Mouse (Mus musculus) CH12.LX (cell line): ENCODE results near the gene Cth. TPM values are rescaled to one million over a fixed set of nuclear protein-coding genes. Genes with fewer than 3 reads are reported as not detected.

ENCODE experiments used
- DNase-seq: peaks from one replicate; pipeline ENCODE4 v3.0.0-alpha.2; 2013; ENCODE audit errors: extremely low read depth
- H3K27ac ChIP-seq: 2 replicates; pipeline ENCODE4 v1.5.1; 2012; ENCODE audit warnings: low read depth, mild to moderate bottlenecking, control low read depth, moderate library complexity; ENCODE audit not compliant: insufficient read depth
- H3K27me3 ChIP-seq: replicated peaks from 2 replicates; pipeline ENCODE3; 2012; ENCODE audit warnings: inconsistent platforms
- H3K36me3 ChIP-seq, 2 experiments: replicated peaks in 1 of 2; 2 replicates each; pipeline versions ENCODE3 to v1.6.1; 2012; ENCODE audit warnings: inconsistent platforms in 1 of 2, low read length in 1 of 2, mild to moderate bottlenecking in 1 of 2, mixed read lengths in 1 of 2, moderate library complexity in 1 of 2; ENCODE audit not compliant: control insufficient read depth in 1 of 2, insufficient read depth in 1 of 2
- H3K4me1 ChIP-seq, 2 experiments: 2 replicates each; pipeline ENCODE4 v1.6.1; 2012; ENCODE audit warnings: inconsistent platforms in 1 of 2, moderate library complexity in 1 of 2; ENCODE audit not compliant: insufficient read depth in 2 of 2, control insufficient read depth in 1 of 2
- H3K4me2 ChIP-seq: 2 replicates; pipeline ENCODE4 v1.6.1; 2012; ENCODE audit warnings: low read depth, mild to moderate bottlenecking, control low read depth; ENCODE audit not compliant: poor library complexity, insufficient read depth, severe bottlenecking
- H3K4me3 ChIP-seq, 3 experiments: fragments of 150-350 bp in 1 of 3; sonication (generic) in 1 of 3; replicated peaks in 1 of 3; 2 replicates each; pipeline versions ENCODE3 to v1.5.1; 2011 to 2012; ENCODE audit warnings: low read depth in 2 of 3, low read length in 2 of 3, mild to moderate bottlenecking in 2 of 3, moderate library complexity in 2 of 3, control low read depth in 1 of 3, improper control_type of control experiment in 1 of 3, inconsistent platforms in 1 of 3, mixed read lengths in 1 of 3; ENCODE audit not compliant: poor library complexity in 1 of 3
- H3K79me2 ChIP-seq: replicated peaks from 2 replicates; pipeline ENCODE4 v1.6.1; 2012; ENCODE audit warnings: mild to moderate bottlenecking, moderate library complexity; ENCODE audit not compliant: control insufficient read depth, poor library complexity, insufficient read depth, severe bottlenecking; ENCODE audit errors: extremely low read depth
- H3K9ac ChIP-seq: 2 replicates; pipeline ENCODE4 v1.6.1; 2012; ENCODE audit warnings: low read depth, mild to moderate bottlenecking, control low read depth, moderate library complexity; ENCODE audit not compliant: insufficient read depth
- H3K9me3 ChIP-seq: replicated peaks from 2 replicates; pipeline ENCODE3; 2012; ENCODE audit warnings: low read length, inconsistent platforms, mixed read lengths
- BHLHE40 ChIP-seq: IDR thresholded peaks from 2 replicates; pipeline ENCODE4 v1.6.1; 2011; ENCODE audit warnings: mild to moderate bottlenecking, low read depth, low read length, improper control_type of control experiment
- CHD1 ChIP-seq: IDR thresholded peaks from 2 replicates; pipeline ENCODE4 v1.6.1; 2012; ENCODE audit warnings: low read depth, low read length, improper control_type of control experiment, inconsistent platforms
- CTCF ChIP-seq, 2 experiments: IDR thresholded peaks in 1 of 2; conservative IDR thresholded peaks in 1 of 2; 2 replicates each; pipeline ENCODE4 v1.5.1; 2011 to 2012; ENCODE audit warnings: low read depth in 2 of 2, low read length in 2 of 2, improper control_type of control experiment in 1 of 2, inconsistent platforms in 1 of 2, mild to moderate bottlenecking in 1 of 2, moderate library complexity in 1 of 2
- E2F4 ChIP-seq: IDR thresholded peaks from 2 replicates; pipeline ENCODE4 v1.6.1; 2011; ENCODE audit warnings: low read depth, low read length, improper control_type of control experiment; ENCODE audit not compliant: insufficient replicate concordance
- EP300 ChIP-seq: IDR thresholded peaks from 2 replicates; pipeline ENCODE4 v1.6.1; 2011; ENCODE audit warnings: low read length, improper control_type of control experiment
- ETS1 ChIP-seq: conservative IDR thresholded peaks from 2 replicates; pipeline ENCODE4 v1.6.1; 2012; ENCODE audit warnings: low read depth, mild to moderate bottlenecking, inconsistent platforms, low read length, improper control_type of control experiment, moderate library complexity
- GABPA ChIP-seq: IDR thresholded peaks from 2 replicates; pipeline ENCODE4 v1.6.1; 2012; ENCODE audit warnings: low read depth, low read length, improper control_type of control experiment, inconsistent platforms; ENCODE audit not compliant: insufficient replicate concordance
- IRF4 ChIP-seq: IDR thresholded peaks from 2 replicates; pipeline ENCODE4 v1.6.1; 2014; ENCODE audit warnings: low read depth, mild to moderate bottlenecking, inconsistent platforms, low read length, improper control_type of control experiment
- JUN ChIP-seq: IDR thresholded peaks from 2 replicates; pipeline ENCODE4 v1.6.1; 2011; ENCODE audit warnings: low read depth, mild to moderate bottlenecking, low read length, improper control_type of control experiment, moderate library complexity; ENCODE audit not compliant: insufficient read depth
- JUND ChIP-seq: conservative IDR thresholded peaks from 2 replicates; pipeline ENCODE4 v1.6.1; 2011; ENCODE audit warnings: low read depth, low read length, improper control_type of control experiment
- MAFK ChIP-seq: IDR thresholded peaks from 2 replicates; pipeline ENCODE4 v1.6.1; 2011; ENCODE audit warnings: low read length, improper control_type of control experiment; ENCODE audit not compliant: insufficient replicate concordance
- MAX ChIP-seq: IDR thresholded peaks from 2 replicates; pipeline ENCODE4 v1.6.1; 2011; ENCODE audit warnings: low read length, improper control_type of control experiment
- MAZ ChIP-seq: IDR thresholded peaks from 2 replicates; pipeline ENCODE4 v1.6.1; 2012; ENCODE audit warnings: low read depth, mild to moderate bottlenecking, inconsistent platforms, low read length, improper control_type of control experiment, moderate library complexity
- MEF2A ChIP-seq: IDR thresholded peaks from 2 replicates; pipeline ENCODE4 v1.6.1; 2014; ENCODE audit warnings: low read depth, mild to moderate bottlenecking, inconsistent platforms, low read length, improper control_type of control experiment, borderline replicate concordance
- MXI1 ChIP-seq: IDR thresholded peaks from 2 replicates; pipeline ENCODE4 v1.6.1; 2011; ENCODE audit warnings: mild to moderate bottlenecking, low read depth, low read length, improper control_type of control experiment
- MYC ChIP-seq: IDR thresholded peaks from 2 replicates; pipeline ENCODE4 v1.6.1; 2011; ENCODE audit warnings: low read depth, mild to moderate bottlenecking, improper control_type of control experiment, low read length
- NRF1 ChIP-seq: IDR thresholded peaks from 2 replicates; pipeline ENCODE4 v1.6.1; 2014; ENCODE audit warnings: low read depth, mild to moderate bottlenecking, inconsistent platforms, low read length, improper control_type of control experiment, moderate library complexity
- RAD21 ChIP-seq: IDR thresholded peaks from 2 replicates; pipeline ENCODE4 v1.6.1; 2011; ENCODE audit warnings: low read depth, mild to moderate bottlenecking, low read length, improper control_type of control experiment, moderate library complexity
- RCOR1 ChIP-seq: conservative IDR thresholded peaks from 2 replicates; pipeline ENCODE4 v1.6.1; 2012; ENCODE audit warnings: low read depth, mild to moderate bottlenecking, inconsistent platforms, low read length, improper control_type of control experiment
- SIN3A ChIP-seq: IDR thresholded peaks from 2 replicates; pipeline ENCODE4 v1.6.1; 2012; ENCODE audit warnings: low read length, improper control_type of control experiment, inconsistent platforms
- SMC3 ChIP-seq: IDR thresholded peaks from 2 replicates; pipeline ENCODE4 v1.6.1; 2011; ENCODE audit warnings: low read depth, low read length, improper control_type of control experiment
- TCF12 ChIP-seq: IDR thresholded peaks from 2 replicates; pipeline ENCODE4 v1.6.1; 2014; ENCODE audit warnings: low read depth, mild to moderate bottlenecking, inconsistent platforms, low read length, improper control_type of control experiment
- UBTF ChIP-seq: IDR thresholded peaks from 2 replicates; pipeline ENCODE4 v1.6.1; 2012; ENCODE audit warnings: low read depth, mild to moderate bottlenecking, inconsistent platforms, low read length, improper control_type of control experiment, moderate library complexity
- USF1 ChIP-seq: IDR thresholded peaks from 2 replicates; pipeline ENCODE4 v1.6.1; 2014; ENCODE audit warnings: low read depth, mild to moderate bottlenecking, inconsistent platforms, low read length, improper control_type of control experiment
- ZNF384 ChIP-seq: IDR thresholded peaks from 2 replicates; pipeline ENCODE4 v1.6.1; 2012; ENCODE audit warnings: low read depth, low read length, improper control_type of control experiment, inconsistent platforms
- dilution Hi-C: fragments of 300-500 bp; cut with MboI; formaldehyde crosslinking; loops from 2 replicates; pipeline ENCODE4 v1.14.3; 2020; ENCODE audit warnings: low sequenced_read_pairs; ENCODE audit not compliant: extremely low pct_unique_long_range_greater_than_20kb, extremely low pct_ligation_motif_present
- in situ Hi-C: fragments of 300-500 bp; cut with MboI; formaldehyde crosslinking; loops from 3 replicates; pipeline ENCODE4 v1.14.3; 2019; ENCODE audit warnings: low sequenced_read_pairs, low pct_ligation_motif_present, low pct_unique_long_range_greater_than_20kb, mixed read lengths
- polyA plus RNA-seq: library from polyadenylated mRNA; unstranded; fragments of >175 nt; gene quantifications from 2 replicates; pipeline ENCODE4 v1.2.1, GENCODE M21; 2012; ENCODE audit warnings: low read depth; ENCODE audit not compliant: insufficient read length
- total RNA-seq, 2 experiments: library from RNA; depleted of rRNA; stranded (reverse); fragments of 300-350 nt in 1 of 2; fragments of >200 nt in 1 of 2; gene quantifications; 2 replicates each; pipeline ENCODE4 v1.2.3; 2012 to 2014

Gene Cth
- total and polyA plus RNA-seq, 3 experiments: 187 to 637 (median 370) TPM

- Histone ChIP-seq H3K9me3 (no peaks in the 10 kb centered on the region), H3K4me3 (no peak overlapping the region), H3K4me1 (peaks cover 12 to 19% of the 10 kb centered on the region in 2 experiments), H3K27me3 (no peaks in the 10 kb centered on the region), H3K4me2 (peak overlapping the region; percentile 59), H3K27ac (no peak overlapping the region), H3K36me3 (no peaks in the 10 kb centered on the region), H3K9ac (no peak overlapping the region), H3K79me2 (no peaks in the 10 kb centered on the region)
- dilution Hi-C loops: no loop called here
- peak; percentile 98 for TF ChIP-seq JUND
- no peak for TF ChIP-seq RAD21
- TF ChIP-seq USF1: no peak
- peak; percentile 85 for TF ChIP-seq MYC
- no peak for TF ChIP-seq E2F4
- peak; percentile 100 for TF ChIP-seq BHLHE40
- peak; percentile 78 for TF ChIP-seq TCF12
- TF ChIP-seq MAZ: peak; percentile 62; the same call in 1 of the 2 replicates
- TF ChIP-seq NRF1: no peak
- peak; percentile 99 for TF ChIP-seq ETS1
- TF ChIP-seq MAX: peak; percentile 73
- peak; percentile 99 for TF ChIP-seq IRF4
- no peak for TF ChIP-seq CHD1
- peak; percentile 62; the same call in 1 of the 2 replicates for TF ChIP-seq MXI1
- peak; percentile 95 for TF ChIP-seq JUN
- no peak for TF ChIP-seq CTCF (conservative IDR thresholded peaks at IDR 0.05 in 1 of 2, IDR thresholded peaks at IDR 0.05 in 1 of 2; ENCODE audit: low read depth in 2 of 2, low read length in 2 of 2)
- TF ChIP-seq ZNF384: peak; percentile 40; the same call in 1 of the 2 replicates
- no peak for TF ChIP-seq GABPA
- TF ChIP-seq MAFK: peak; percentile 83
- no peak for TF ChIP-seq SMC3
- peak; percentile 91 for TF ChIP-seq MEF2A
- no peak for TF ChIP-seq UBTF
- peak; percentile 98 for TF ChIP-seq EP300
- peak; percentile 99 for TF ChIP-seq RCOR1
- no peak for TF ChIP-seq SIN3A
- peak; percentile 83 for DNase-seq
- in situ Hi-C loops: loop anchor here (25.0 kb wide), 1 partner anchor 322 kb away; the partner anchor contains the start of gene Ptger3
Observed at GRCm38 (mm10) chr3:157884081-157884643, 40.7 kb downstream of the Cth start.
